Mouse (Mus musculus) ovary, postnatal 10 days (tissue): ENCODE measurements around the gene Syne4.
A peak's percentile ranks its signal among the peaks of the same experiment; 100 is the strongest.

Experiments used
- DNase-seq: peaks from one replicate; pipeline ENCODE4 v3.0.0; 2022; ENCODE audit warnings: low spot score

Gene Syne4

GRCm38 (mm10) chr7:30328379-30328778, 13.8 kb downstream of the Syne4 start:
- DNase-seq: no peak

DNA sequence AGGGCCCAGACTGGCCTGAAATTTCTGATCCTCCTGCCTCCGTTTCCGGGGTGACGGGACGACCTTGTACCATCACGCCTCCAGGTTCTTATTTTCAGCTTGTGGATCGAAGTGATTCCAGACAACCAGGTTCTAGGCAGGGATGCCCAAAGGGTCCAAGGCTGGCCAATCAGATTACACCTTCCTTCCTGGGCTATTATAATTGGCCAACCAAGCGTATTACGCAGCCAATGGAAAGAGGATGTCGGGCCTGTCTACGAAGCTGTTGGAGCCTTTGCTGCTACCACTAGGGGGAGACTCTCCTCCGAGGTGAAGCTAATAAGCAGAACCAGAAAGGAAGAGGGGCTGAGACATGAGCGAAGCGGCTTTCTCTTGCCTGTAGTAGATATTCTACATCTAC, 17.3 kb downstream of the Syne4 start:
- no peak for DNase-seq

DNA sequence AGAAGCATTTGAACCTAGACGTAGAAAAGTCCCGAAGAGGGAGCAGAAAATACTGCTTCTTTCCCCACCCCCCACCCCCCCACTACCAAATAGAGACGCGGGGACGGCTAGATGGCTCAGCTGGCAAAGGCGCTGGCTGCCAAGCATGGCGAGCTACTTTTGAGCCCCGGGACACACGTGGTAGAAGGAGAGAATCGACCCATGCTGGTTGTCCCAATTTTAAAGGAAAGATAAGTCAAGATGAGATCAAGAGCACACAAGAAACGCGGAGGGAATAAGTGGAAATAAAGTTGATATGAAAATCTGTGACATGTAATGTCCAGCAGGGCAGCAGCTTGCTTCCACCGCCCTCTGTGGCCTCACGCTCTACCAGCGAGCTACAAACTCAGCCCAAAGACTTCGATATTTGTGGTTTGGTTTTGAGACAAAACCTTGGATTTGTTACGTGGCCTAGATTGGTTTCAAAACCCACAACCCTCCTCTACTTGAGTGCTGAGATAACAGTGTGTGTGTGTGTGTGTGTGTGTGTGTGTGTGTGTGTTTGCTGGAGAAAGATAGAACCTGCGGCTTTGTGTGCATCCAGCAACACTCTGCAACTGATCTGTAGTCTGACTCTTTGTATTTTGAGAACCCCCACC, 18.1 kb downstream of the Syne4 start:
- DNase-seq: no peak

DNA sequence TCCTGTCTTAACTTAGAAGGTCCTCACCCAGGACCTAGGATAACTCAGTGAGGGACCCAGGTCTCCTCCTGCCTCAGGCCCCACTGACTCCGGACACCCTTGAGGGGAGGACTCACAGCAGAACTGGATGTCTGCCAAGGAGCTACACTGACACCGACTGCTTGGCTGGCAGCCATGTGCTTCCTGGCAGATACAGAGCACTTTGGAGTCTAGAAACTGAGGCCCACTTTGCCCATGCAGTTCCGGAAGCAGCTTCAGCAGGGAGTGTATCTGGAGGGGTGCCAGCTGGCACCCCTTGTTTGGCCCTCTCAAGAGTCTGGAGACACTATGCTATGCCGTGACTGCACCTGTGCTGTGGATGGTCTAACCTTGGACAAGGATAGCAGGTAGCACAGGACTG, 18.8 kb downstream of the Syne4 start:
- no peak for DNase-seq

GRCm38 (mm10) chr7:30334563-30334962, 20.0 kb downstream of the Syne4 start:
- no peak for DNase-seq

GRCm38 (mm10) chr7:30335688-30336087, 21.1 kb downstream of the Syne4 start:
- DNase-seq: no peak

GRCm38 (mm10) chr7:30336384-30336783, 21.8 kb downstream of the Syne4 start:
- peak; percentile 58 for DNase-seq

DNA sequence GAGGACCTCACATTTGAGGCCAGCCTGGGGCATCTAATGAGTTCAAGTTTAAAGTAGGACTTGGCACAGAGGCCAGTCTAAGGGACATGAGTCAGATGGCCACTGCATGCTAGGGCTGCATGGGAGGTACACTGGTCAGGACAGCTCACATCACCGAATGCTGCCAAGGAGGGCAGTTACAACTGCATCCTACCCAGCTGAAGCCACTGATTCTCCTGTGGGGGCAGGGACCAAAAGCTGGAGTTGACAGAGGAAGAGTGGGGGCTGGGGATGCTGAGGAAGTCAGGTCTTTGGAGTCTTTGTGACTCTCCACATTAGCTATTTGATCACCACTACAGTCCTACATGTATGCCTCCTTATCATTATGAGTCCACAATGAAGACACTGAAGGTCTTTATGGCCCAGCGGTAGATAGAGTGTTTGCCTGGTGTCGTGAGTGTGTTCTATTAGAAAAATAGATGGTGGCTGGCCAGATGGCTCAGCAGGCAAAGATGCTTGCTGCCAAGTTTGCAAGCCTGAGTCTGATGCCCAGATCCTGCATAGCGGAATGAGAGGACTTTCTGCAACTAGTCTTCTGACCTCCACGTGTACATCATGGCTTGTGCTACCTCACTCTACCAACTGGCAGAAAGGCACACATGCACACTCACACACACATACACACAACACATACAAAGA, 25.0 kb downstream of the Syne4 start:
- DNase-seq: no peak

DNA sequence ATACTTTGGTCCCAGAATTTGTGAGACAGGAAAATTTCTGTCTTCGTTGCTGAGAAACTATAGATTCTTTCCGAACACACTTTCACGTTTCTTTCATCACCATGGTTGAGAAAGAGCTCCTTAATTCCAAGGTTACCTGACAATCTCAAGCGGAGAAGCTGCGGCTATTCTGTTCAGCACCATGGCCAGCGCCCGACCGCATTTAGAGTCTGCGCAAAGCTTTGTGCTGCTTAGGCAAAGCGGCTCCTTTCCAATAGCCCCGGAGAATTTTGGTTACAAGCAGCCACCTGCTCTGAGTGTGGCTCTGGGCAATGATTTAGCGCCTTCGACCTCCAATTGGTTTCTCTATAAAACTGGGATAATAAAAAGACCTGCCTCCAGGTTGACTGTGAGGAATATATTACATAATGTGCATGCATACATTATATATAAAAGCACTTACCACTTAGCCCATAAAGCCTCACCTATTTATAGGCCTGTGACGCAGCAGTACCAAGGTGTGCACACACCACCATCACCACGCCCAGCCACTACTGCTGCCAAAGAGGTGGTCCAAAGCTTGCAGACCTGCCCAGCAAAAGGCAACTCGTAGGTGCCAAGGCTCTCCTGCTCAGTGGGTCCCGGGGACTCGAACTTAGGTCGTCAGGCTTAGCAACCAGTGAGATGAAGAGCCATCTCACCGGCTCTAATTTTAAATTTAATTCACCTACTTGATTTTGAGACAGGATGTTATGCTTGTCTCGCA, 32.2 kb downstream of the Syne4 start:
- DNase-seq: peak; percentile 60

DNA sequence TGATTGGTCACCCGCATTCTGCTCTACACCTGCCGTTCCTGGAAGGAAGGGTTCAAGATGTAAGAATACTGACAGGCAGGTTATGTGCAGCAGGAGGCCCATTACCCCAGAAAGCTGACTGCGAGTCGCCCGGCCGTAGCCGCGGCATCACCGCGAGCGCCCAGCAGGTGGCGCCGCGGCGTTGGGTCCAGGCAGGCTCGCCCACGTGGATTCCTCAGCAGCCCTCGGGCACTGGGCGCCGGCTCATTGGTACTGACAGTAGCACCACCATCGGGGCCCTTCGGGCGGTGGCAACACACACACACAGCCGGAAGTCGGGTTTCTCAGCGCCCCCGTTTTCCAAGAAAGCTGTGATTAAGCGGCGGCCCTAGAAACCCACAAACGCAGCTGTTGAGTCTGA, 33.2 kb downstream of the Syne4 start:
- no peak for DNase-seq

DNA sequence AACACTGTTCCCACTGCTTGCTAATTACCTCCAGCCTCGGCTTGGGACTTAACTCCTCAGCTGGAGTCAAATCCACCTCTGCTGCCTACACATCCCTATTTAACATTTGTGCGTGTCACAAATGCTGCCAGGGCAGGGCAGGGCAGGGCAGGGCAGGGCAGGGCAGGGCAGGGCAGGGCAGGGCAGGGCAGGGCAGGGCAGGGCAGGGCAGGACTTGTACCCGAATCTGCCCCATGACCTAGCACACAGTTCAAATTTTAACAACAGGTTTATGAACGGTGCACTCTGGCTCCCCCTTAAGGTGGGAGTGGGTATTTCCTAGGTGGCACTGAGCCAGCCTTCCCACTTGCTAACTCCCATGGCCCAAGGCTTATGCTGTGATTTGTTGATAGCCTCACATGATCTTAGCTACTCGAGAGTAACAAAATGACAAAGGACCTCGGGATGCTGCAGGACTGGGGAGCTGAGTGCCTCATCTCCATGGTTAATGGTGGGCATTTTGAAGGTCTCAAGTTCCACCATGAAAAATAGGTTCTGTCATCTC, 38.7 kb downstream of the Syne4 start:
- peak; percentile 38 for DNase-seq

DNA sequence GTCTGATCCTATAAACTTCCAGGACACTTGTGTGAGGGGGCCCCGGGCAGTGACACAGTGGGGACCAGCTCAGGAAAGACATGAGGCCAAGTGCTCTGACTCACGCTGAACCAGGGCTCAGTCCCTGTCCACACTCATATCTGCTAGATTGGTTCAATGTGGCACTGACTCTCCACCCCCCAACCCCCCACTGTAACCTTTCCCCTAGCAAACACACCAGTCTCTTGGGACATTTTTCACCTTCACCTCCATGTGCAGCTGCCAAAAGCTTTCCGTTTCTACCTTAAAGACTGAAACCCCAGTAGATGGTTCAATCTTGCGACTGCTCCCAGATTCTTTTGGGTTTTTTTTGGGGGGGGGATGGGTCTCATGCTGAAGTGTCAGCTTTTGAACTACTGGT, 39.5 kb downstream of the Syne4 start:
- DNase-seq: no peak

DNA sequence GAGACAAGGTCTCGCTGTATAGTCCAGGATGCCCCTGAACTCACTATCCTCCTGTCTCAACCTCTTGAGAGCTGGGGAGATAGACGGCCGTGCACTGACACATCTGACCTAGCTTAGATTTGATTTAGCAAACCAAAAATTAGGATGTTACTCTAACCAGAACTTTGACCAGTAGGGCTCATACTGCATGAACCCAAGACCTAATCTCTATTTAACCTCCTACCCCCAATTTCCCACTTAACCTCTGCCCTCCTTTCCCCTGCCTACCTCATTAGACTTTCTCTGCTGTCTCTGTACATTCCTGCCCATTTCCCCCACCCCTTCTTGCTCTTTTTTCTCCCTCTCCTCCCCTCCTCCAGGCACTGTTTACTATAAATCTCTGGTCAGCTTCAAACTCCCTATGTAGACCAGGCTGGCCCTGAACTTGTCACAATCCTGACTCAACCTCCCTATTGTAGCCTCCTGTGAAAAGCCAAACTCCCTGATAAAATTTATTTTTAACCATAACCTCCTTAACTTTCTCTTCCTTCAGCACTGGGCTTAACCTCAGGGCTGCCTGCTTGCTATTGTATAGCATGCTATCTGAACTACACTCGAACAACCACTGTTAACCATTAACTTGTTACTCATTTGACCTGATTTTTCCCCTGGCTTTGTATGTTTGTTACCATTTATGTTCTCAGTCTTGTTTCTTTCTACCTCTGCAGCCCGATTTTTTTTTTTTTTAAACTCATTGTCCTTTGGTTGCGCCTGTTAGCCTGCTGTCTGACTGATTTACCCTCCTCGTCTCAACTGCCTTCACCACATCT, 44.0 kb downstream of the Syne4 start:
- DNase-seq: no peak

GRCm38 (mm10) chr7:30359276-30359865, 44.8 kb downstream of the Syne4 start:
- no peak for DNase-seq

- DNase-seq: no peak
These were observed 45.4 kb downstream of the Syne4 start for GRCm38 (mm10) chr7:30360028-30360427.

DNA sequence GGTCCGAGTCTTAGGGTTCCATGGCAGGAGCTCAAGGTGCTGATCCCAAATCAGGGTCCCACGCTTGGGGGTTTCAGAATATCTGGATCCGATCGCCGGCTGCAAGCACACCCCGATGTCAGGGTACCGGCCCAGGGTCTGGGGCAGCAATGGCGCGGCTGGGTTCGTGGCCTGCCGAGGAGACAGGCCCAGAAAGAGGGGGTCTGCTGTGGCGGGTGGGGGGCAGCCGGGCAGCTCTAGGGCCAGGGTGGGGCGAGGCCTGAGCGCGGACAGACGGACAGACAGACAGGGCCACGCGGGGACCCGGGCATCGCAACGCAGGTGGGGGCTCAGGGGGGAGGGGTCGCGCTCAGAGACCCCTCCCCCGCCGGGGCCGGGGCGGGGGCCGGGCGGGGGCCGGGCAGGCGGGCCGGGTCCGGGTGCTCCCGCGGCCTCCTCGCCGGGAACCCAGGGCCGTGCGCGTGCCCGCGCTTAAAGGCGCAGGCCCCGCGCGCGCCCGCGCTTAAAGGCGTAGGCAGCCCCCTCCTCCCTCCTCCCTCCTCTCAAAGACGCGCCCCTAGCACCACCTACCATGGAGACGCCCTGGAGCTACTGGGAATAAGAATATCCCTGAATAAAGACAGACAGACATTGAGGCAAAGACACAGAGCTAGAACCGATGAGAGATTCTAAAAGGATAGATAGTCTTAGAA, 48.2 kb downstream of the Syne4 start, which contains the start of gene Lrfn3:
TSS of gene Lrfn3 (minus strand) at position 121 of the 692 bp plus-strand sequence.
- DNase-seq: no peak

- no peak for DNase-seq
These were observed 48.7 kb downstream of the Syne4 start for GRCm38 (mm10) chr7:30363344-30363738.

DNA sequence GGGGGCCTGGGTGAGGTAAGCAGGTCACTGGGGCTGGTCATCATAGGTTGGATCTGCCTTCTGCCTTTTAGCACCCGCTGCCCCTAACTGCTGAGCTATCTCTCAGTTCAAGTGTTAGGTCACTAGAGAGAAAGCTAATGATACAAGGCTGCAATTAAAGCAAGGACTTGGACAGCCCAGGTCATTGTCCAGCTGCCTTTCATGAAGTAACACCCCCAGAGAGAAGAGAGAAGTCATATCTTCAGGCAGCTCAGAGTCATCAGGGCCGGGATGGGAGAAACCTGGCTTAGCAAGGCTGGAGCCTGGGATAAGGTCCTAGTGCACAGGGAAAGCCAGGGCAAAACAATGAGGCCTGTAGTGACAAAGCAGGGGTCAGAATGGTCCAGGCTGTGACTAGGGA, 52.9 kb downstream of the Syne4 start:
- DNase-seq: no peak
